Comparison of ENCODE assay signal across 15 mouse cellular contexts in genomic region chr19:55815010-55815790, GRCm38 (mm10).
DNase-seq lines count a peak whose midpoint lies in the region; ATAC-seq and TF ChIP-seq lines count a peak whose summit lies in the region.
"Had no signal": no experiment of that assay in that cellular context is flagged by ENCODE, and none has a peak within 500 bp of the region (broad histone marks: within the 10 kb centered on the region; RNA-seq: fewer than 3 reads in every experiment).

No protein-coding gene starts in this region.

- no peak for TF ChIP-seq EP300 in stomach, postnatal 0 days (optimal IDR thresholded peaks at IDR 0.05)

- H3K9me3 ChIP-seq in forebrain, embryonic 16.5 days (ENCODE audit: control insufficient read depth, low read length) = no peaks in the 10 kb centered on the region
- H3K9me3 ChIP-seq in forebrain, embryonic 12.5 days = no peaks in the 10 kb centered on the region
- no peaks in the 10 kb centered on the region for H3K9me3 ChIP-seq in kidney, postnatal 0 days (replicated peaks; ENCODE audit: low read length)
- no peaks in the 10 kb centered on the region for H3K9me3 ChIP-seq in stomach, postnatal 0 days (ENCODE audit: control insufficient read depth, low read length)
- H3K9me3 ChIP-seq: hindbrain, embryonic 15.5 days; lung, embryonic 15.5 days had no signal

- H3K4me1 ChIP-seq in forebrain, embryonic 16.5 days (replicated peaks; ENCODE audit: control insufficient read depth, insufficient read depth, low read length) = no peaks in the 10 kb centered on the region; the same call in 1 of the 2 replicates
- H3K4me1 ChIP-seq in forebrain, embryonic 12.5 days = peaks cover 3% of the 10 kb centered on the region; the same call in 1 of the 2 replicates
- peaks cover 4% of the 10 kb centered on the region; the same call in 1 of the 2 replicates for H3K4me1 ChIP-seq in kidney, postnatal 0 days (replicated peaks; ENCODE audit: insufficient read depth, low read length)
- H3K4me1 ChIP-seq in stomach, postnatal 0 days (replicated peaks; ENCODE audit: control insufficient read depth, insufficient read depth) = no peaks in the 10 kb centered on the region
- H3K4me1 ChIP-seq: lung, embryonic 15.5 days had no signal

- H3K4me2 ChIP-seq in forebrain, embryonic 16.5 days (ENCODE audit: low read length) = no peak overlapping the region
- H3K4me2 ChIP-seq in forebrain, embryonic 12.5 days = no peak overlapping the region
- H3K4me2 ChIP-seq in kidney, postnatal 0 days (ENCODE audit: low read length) = no peak overlapping the region
- H3K4me2 ChIP-seq in stomach, postnatal 0 days (replicated peaks; ENCODE audit: low read depth) = no peak overlapping the region
- H3K4me2 ChIP-seq: hindbrain, embryonic 15.5 days; lung, embryonic 15.5 days; midbrain, embryonic 11.5 days had no signal

- ATAC-seq in forebrain, embryonic 16.5 days = peak; percentile 52; the same call in 1 of the 2 replicates
- ATAC-seq in forebrain, embryonic 12.5 days (ENCODE audit: low FRiP score) = no peak
- no peak; the same call in 1 of the 2 replicates for ATAC-seq in kidney, postnatal 0 days (replicated peaks; ENCODE audit: low FRiP score, low read depth)
- peak; percentile 15; the same call in 1 of the 2 replicates for ATAC-seq in stomach, postnatal 0 days (ENCODE audit: low FRiP score, low TSS enrichment)

- 66% methylated on average over 15 of the region's 15 CpGs for WGBS in forebrain, embryonic 16.5 days
- WGBS in forebrain, embryonic 12.5 days = 83% methylated on average over 15 of the region's 15 CpGs
- 34% methylated on average over 15 of the region's 15 CpGs for WGBS in kidney, postnatal 0 days
- 61% methylated on average over 15 of the region's 15 CpGs for WGBS in stomach, postnatal 0 days

- no peaks in the 10 kb centered on the region for H3K36me3 ChIP-seq in forebrain, embryonic 16.5 days (ENCODE audit: control insufficient read depth, insufficient read depth)
- H3K36me3 ChIP-seq in forebrain, embryonic 12.5 days (replicated peaks) = peaks cover 9% of the 10 kb centered on the region
- H3K36me3 ChIP-seq in kidney, postnatal 0 days (ENCODE audit: insufficient read depth, low read length) = peaks cover 8% of the 10 kb centered on the region; the same call in 1 of the 2 replicates
- H3K36me3 ChIP-seq in stomach, postnatal 0 days (ENCODE audit: control insufficient read depth, insufficient read depth, low read length) = no peaks in the 10 kb centered on the region
- H3K36me3 ChIP-seq: hindbrain, embryonic 15.5 days had no signal

- no peaks in the 10 kb centered on the region for H3K27me3 ChIP-seq in forebrain, embryonic 16.5 days (replicated peaks; ENCODE audit: control insufficient read depth, insufficient read depth, low read length)
- H3K27me3 ChIP-seq in forebrain, embryonic 12.5 days = no peaks in the 10 kb centered on the region
- no peaks in the 10 kb centered on the region for H3K27me3 ChIP-seq in kidney, postnatal 0 days (ENCODE audit: insufficient read depth, low read length)
- H3K27me3 ChIP-seq in stomach, postnatal 0 days (ENCODE audit: control insufficient read depth, insufficient read depth, low read length) = no peaks in the 10 kb centered on the region
- H3K27me3 ChIP-seq: hindbrain, embryonic 15.5 days; lung, embryonic 15.5 days had no signal

- TF ChIP-seq CTCF in kidney, postnatal 0 days (IDR thresholded peaks at IDR 0.05; ENCODE audit: low read depth) = no peak
- no peak for TF ChIP-seq CTCF in stomach, postnatal 0 days (IDR thresholded peaks at IDR 0.05; ENCODE audit: low read depth)

- DNase-seq in kidney, postnatal 0 days (ENCODE audit: low spot score) = peak; percentile 41
- DNase-seq in kidney, adult 18-20 months = no peak
- DNase-seq in fibroblast of lung, adult 2 months (ENCODE audit: low read depth) = peak; percentile 72
- DNase-seq in stomach, postnatal 0 days (ENCODE audit: low spot score) = no peak
- DNase-seq in T-cell, adult 2 months (ENCODE audit: low spot score) = no peak
- DNase-seq in cerebellum, adult 11-12 months = no peak
- DNase-seq: cerebellum, adult 9-11 months; heart, adult 18-20 months; right cerebral cortex, adult 18-20 months; thymus, adult 18-20 months had no signal

- no peak overlapping the region for H3K27ac ChIP-seq in forebrain, embryonic 16.5 days (ENCODE audit: low read length)
- H3K27ac ChIP-seq in forebrain, embryonic 12.5 days = no peak overlapping the region
- H3K27ac ChIP-seq in kidney, postnatal 0 days = 0 out of 2 replicates have a peak overlapping the region, but pooled peaks have one; percentile 6
- H3K27ac ChIP-seq in stomach, postnatal 0 days (replicated peaks) = no peak overlapping the region
- H3K27ac ChIP-seq: hindbrain, embryonic 15.5 days; lung, embryonic 15.5 days had no signal

- H3K4me3 ChIP-seq in forebrain, embryonic 16.5 days (replicated peaks; ENCODE audit: low read length) = no peak overlapping the region
- H3K4me3 ChIP-seq in forebrain, embryonic 12.5 days (replicated peaks) = no peak overlapping the region
- H3K4me3 ChIP-seq in kidney, postnatal 0 days (replicated peaks; ENCODE audit: low read depth, low read length) = no peak overlapping the region
- H3K4me3 ChIP-seq in stomach, postnatal 0 days (ENCODE audit: low read depth, low read length) = no peak overlapping the region
- H3K4me3 ChIP-seq: hindbrain, embryonic 15.5 days; lung, embryonic 15.5 days had no signal

- no peak overlapping the region for H3K9ac ChIP-seq in forebrain, embryonic 16.5 days (replicated peaks; ENCODE audit: low read depth, low read length)
- no peak overlapping the region for H3K9ac ChIP-seq in forebrain, embryonic 12.5 days
- no peak overlapping the region for H3K9ac ChIP-seq in kidney, postnatal 0 days (ENCODE audit: low read depth, low read length)
- no peak overlapping the region for H3K9ac ChIP-seq in stomach, postnatal 0 days (ENCODE audit: low read length)
- H3K9ac ChIP-seq: hindbrain, embryonic 15.5 days; lung, embryonic 15.5 days had no signal

Comparison
In these comparisons a context has a peak if more than half of its experiments do, and no peak if none do; other contexts are left out.
1. ATAC-seq: peak in forebrain, embryonic 16.5 days (single experiment) and stomach, postnatal 0 days (single experiment); none in forebrain, embryonic 12.5 days (single experiment) and kidney, postnatal 0 days (single experiment).
2. DNase-seq: peak in kidney, postnatal 0 days (single experiment) and fibroblast of lung, adult 2 months (single experiment); none in kidney, adult 18-20 months (single experiment), stomach, postnatal 0 days (single experiment), T-cell, adult 2 months (single experiment) and cerebellum, adult 11-12 months (single experiment).